Mouse (Mus musculus) frontal cortex, postnatal 25 days (tissue): ENCODE measurements at regions not wholly inside any gene's neighbourhood (a gene's known extent, or its start where the extent isn't known, plus 50 kb on each side); places are given as distances from the start of the nearest gene placed in this dataset.
A peak's percentile ranks its signal among the peaks of the same experiment; 100 is the strongest.
"Not testable (repeated sequence)": the region's sequence is repeated elsewhere in the genome, so short reads cannot be mapped to it uniquely, and the experiment has no call there.

Experiments used
- DNase-seq, 2 experiments: peaks; one replicate each; pipeline ENCODE4 v3.0.0; 2022; ENCODE audit warnings: low spot score in 2 of 2

DNA sequence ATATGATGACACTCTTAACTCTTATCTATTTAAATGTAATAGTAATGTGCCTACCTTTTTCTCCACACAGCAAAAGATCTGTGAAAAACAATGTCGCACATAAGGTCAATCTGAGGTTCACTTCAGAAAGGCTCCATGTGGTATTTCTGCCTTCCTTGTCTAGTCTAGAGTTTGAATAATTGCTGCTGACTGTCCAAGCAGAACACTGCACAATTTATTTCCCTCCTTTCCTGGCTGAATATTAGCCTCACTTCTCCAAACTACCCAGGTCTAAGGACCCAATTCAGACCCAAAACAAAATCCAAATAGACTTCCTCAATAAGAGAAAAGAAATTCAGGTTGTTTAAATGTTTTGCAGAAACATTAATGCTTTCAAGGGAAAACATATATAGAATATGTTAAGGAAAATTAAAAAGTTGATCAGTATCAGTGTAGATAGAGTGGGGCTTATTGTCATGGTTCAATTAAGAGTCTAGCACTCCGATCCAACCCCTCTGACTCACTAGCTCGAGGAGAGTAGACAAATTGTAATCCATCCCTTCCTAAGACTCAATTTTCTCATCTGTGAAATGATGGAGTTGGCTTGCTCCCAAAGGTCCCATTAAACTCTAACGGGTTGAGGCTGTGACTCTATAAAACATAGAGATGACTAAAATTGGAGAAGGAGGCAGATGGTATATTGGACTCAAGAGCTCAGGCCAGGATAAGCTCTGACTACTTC, 215.4 kb upstream of the Tbl1xr1 start:
- no peak for DNase-seq

GRCm38 (mm10) chr3:21861636-21861970, 214.8 kb upstream of the Tbl1xr1 start:
- DNase-seq, result no peak

- DNase-seq, result no peak
These were observed 212.1 kb upstream of the Tbl1xr1 start for GRCm38 (mm10) chr3:21864391-21864790.

GRCm38 (mm10) chr3:21865856-21866255, 210.6 kb upstream of the Tbl1xr1 start:
- DNase-seq, result no peak

- DNase-seq, result no peak
These were observed 198.1 kb upstream of the Tbl1xr1 start for GRCm38 (mm10) chr3:21878396-21878795.

DNA sequence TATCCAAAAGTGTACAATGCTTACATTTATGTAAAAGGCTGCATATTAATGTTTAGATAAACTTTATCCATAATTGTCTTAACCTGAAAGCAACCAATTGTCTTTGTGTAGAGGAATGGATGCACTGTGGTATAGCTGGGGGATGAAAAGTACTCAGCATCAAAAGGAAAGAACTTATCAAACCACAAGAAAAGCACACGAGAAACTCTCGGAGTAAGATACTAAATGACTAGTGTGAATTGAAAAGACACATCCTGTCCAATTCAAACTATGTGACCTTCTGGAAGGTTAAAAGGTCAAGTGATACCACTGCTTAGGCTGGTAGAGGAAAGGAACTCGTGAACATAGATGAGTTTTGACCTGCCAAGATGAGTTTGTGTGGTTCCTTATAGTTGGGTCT, 192.2 kb upstream of the Tbl1xr1 start:
- no peak for DNase-seq

DNA sequence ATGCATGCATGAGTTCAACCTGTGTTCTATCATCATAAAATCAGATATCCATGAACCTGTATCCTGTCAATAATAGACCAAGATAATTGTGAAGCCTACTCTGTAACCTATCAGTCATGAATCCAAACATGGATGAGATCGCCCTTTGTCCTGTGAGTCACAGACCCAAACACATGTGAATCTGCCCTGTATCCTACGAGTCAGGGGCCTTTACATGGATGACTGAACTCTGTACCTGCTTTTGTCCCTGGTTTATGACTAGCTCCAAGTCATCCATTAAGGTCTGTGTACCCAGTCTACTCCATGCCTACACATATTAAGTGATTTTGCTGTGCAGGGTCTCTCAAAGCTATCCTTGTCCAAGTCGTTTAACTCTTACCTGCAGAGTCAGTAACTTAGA, 187.7 kb upstream of the Tbl1xr1 start:
- no peak for DNase-seq

- DNase-seq, result no peak
These were observed 184.5 kb upstream of the Tbl1xr1 start for GRCm38 (mm10) chr3:21891819-21892480.

- DNase-seq, result peak; percentile 6 to 9
These were observed 183.5 kb upstream of the Tbl1xr1 start for GRCm38 (mm10) chr3:21892864-21893404.

- DNase-seq, result no peak
These were observed 180.9 kb upstream of the Tbl1xr1 start for GRCm38 (mm10) chr3:21895551-21895950.

- no peak for DNase-seq
These were observed 178.2 kb upstream of the Tbl1xr1 start for GRCm38 (mm10) chr3:21898241-21898640.

- no peak for DNase-seq
These were observed 170.9 kb upstream of the Tbl1xr1 start for GRCm38 (mm10) chr3:21905384-21906073.

DNA sequence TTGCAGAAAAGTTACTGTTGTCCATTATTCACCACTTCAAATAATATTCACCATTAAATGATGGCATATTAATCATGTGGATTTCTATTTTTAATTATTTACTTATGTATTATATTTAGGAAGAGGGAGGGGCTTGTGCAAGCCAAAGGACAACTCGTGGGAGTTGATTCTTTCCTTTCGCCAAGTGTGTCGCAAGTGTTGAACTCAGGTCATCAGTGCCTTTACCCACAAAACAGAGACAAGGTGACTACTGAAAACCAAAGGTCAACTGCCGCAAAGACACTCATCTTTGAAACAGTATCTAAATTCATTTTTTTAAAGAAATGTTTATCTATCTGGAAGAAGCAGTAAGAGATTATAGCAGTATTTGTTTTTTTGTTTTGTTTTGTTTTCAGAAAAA, 167.6 kb upstream of the Tbl1xr1 start:
- no peak for DNase-seq

DNA sequence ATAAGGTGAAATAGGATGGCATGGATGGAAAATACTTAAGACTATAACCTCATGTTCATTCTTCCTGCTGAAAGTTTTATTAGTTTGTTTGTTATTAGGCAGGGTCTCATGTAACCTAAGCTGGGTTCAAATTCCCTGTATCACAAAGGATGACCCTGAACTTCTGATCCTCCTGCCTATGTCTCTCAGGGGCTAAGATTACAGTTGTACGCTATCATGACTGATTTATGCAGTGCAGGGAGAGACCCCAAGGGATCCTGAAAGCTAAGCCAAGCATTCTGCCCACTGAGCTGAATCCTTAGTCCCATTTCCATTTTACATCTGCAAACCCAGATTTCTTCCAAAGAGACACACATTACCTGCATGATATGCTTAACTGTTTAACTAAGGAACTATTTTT, 166.4 kb upstream of the Tbl1xr1 start:
- no peak for DNase-seq

DNA sequence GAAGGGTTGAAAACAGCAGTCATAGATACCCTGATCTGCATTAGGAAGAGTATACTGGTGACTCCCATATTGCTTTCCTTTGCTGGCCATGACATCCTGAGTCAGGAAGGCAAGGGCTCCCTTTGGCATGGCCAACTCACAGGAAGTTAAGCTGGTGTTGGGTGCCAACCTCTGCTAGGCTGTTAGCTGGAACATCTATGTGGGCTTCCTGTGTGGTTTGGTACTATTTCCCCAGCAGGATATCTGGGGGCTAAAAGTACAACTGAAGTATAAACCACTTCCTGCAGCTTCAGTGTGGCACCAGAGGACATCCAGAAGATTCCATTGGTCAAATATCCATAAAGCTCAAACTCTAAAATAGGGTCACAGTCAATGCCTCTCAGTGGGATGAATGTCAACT, 165.4 kb upstream of the Tbl1xr1 start:
- no peak for DNase-seq

DNA sequence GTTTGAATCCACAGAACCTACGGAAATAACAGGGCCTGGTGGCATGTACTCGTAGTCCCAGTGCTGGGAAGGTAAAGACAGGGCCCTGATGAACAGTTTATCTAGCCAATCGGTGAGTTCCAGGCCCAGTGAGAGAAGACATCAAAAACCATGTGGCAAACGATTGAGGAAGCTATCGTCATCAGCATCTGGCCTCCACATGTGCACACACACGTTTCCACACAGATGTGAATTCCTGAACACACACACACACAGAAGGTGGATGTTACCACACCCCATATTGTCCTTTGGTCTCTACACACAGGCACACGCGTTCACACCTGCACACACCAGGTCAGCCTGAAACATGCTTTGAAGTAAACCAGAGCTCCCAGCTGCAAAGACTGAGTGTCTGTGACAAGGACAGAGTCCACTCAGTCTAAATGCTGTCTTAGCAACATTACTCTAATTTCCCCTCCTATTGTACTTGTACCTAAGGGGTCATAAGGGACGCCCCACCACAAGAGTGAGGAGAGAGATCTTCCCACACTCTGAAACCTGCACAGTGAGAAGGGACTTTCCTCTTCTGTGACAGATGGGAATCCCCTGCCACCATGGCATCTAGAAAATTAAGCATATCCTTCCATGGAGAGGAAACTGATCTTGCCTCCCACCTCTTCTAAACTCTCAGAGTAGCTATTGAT, 159.1 kb upstream of the Tbl1xr1 start:
- DNase-seq, result no peak

DNA sequence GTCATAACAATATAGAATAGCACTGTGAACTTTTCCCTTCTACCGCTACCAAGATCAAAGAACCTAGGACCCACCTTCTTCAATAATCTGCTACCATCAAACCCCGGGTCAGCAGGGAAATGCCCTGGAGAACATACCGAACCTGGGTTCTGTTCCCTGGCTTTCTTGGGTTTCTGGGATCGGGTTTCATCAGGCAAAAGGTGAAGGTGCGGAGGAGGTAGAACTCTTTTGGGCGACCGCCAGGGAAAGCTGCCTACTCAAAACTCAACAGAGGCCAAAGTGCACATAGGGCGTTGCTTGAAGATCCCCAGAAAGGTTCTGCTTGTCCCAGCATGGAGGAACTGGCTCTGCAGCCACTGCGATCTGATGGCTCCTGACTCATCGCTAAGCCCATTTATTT, 158.0 kb upstream of the Tbl1xr1 start:
- DNase-seq, result no peak

GRCm38 (mm10) chr3:21919931-21920330, 156.5 kb upstream of the Tbl1xr1 start:
- DNase-seq, result no peak

- DNase-seq, result no peak
These were observed 144.5 kb upstream of the Tbl1xr1 start for GRCm38 (mm10) chr3:21931951-21932350.

DNA sequence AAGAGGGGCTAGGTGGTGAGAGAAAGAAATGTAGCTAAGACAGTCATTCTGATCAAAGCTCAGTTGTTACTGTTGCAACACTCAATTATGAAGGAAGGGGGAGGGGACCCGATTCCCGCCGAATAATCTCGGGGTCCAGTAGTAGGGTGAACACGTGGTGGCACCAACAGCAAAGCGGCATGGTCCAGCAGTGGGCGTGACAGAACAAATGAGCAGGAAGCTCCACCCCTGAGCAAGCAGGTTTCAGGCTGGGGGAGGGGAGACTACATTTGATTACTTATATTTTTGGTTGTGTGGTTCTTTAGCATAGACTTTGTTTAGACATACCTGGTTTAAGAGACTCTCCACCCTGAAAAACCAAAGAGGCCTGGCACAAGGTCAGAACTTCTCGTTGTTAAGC, 143.8 kb upstream of the Tbl1xr1 start:
- not testable (repeated sequence) for DNase-seq

- no peak for DNase-seq
These were observed 141.7 kb upstream of the Tbl1xr1 start for GRCm38 (mm10) chr3:21934731-21935271.
